Mouse (Mus musculus): ENCODE measurements around the gene Nae1.

- TF ChIP-seq CTCF (IDR thresholded peaks at IDR 0.05; ENCODE audit: low read depth, low read length) (no peak), POLR2A (IDR thresholded peaks at IDR 0.05; ENCODE audit: borderline replicate concordance, low read depth, low read length) (no peak)
Observed at GRCm38 (mm10) chr8:104560731-104561130, 26.3 kb upstream of the Nae1 start.

Measured in bone marrow macrophage, adult 2 months (primary cell).